Mouse (Mus musculus): ENCODE data around the gene Sh3rf3.

Gene Sh3rf3

DNA sequence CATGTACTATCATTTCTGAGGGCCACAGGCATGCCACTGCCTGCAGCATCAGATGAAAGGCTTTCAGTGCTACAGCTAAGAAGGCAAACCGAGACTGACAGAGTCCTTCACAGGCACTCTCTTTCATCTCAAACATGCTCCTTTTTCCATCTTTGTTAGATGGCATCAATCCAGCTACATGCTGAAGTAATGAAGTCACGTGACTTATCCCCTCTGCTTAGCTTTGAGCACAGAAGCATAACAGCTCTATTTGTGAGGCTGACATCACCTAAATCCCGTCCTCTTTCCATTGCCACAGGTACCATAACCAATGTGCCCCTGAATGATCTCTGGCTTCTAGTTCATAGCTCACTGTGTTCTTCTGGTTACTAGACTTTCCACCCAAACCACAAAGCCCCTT, 357.9 kb downstream of the Sh3rf3 start:
- DNase-seq (ENCODE audit: low spot score): no peak

- no peak for DNase-seq (ENCODE audit: low spot score)
These were observed 359.4 kb downstream of the Sh3rf3 start for GRCm38 (mm10) chr10:59172539-59172938.

DNA sequence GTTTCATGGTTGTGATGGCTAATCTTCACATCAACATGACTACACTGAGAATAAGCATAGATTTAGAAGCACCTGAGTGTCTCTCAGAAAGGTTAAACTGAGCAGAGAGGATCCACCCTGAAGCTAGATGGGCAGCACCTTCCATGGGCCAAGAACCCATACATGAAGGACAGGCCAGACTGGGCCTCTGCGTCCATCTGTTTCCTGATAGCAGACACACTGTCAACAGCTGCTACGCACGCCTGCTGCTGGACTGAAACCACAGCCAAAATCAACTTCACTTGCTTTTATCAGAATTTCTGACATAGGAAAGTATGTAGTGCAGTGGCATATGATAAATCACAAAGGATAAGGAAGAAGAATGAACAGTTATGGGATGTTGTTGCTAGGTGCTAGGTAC, 366.5 kb downstream of the Sh3rf3 start:
- no peak for DNase-seq (ENCODE audit: low spot score)

GRCm38 (mm10) chr10:59182306-59182705, 369.1 kb downstream of the Sh3rf3 start:
- no peak for DNase-seq (ENCODE audit: low spot score)
